Mouse (Mus musculus) embryonic fibroblast, embryonic 13.5 days (primary cell): ENCODE measurements at regions not wholly inside any gene's neighbourhood (a gene's known extent, or its start where the extent isn't known, plus 50 kb on each side); places are given as distances from the start of the nearest gene placed in this dataset.

ENCODE experiments used
- CTCF ChIP-seq: IDR thresholded peaks from 2 replicates; pipeline ENCODE4 v1.5.1; 2011; ENCODE audit warnings: mild to moderate bottlenecking, control low read depth, low read length, moderate library complexity, borderline replicate concordance; ENCODE audit not compliant: insufficient read depth
- POLR2A ChIP-seq: IDR thresholded peaks from 2 replicates; pipeline ENCODE4 v1.6.1; 2011; ENCODE audit warnings: low read depth, mild to moderate bottlenecking, control low read depth, low read length, moderate library complexity

- no peak for TF ChIP-seq CTCF
- no peak for TF ChIP-seq POLR2A
Observed at GRCm38 (mm10) chr7:83179403-83179802, 312.3 kb downstream of the Mex3b start.
